Mouse (Mus musculus) left cerebral cortex, postnatal 14 days (tissue): ENCODE data around the gene Prcd. TPM values are rescaled to one million over a fixed set of nuclear protein-coding genes. Genes with fewer than 3 reads are reported as not detected.

Experiments used
- DNase-seq, 2 experiments: peaks; one replicate each; pipeline ENCODE4 v3.0.0; 2021 to 2022; ENCODE audit warnings: low spot score in 2 of 2, mixed read lengths in 1 of 2
- intact Hi-C: fragments of 180-260 bp; cut with DNase I; formaldehyde crosslinking; loops from one replicate; pipeline ENCODE4 v1.15.1; 2025
- total RNA-seq, 2 experiments: library from RNA; stranded (reverse); gene quantifications; 2 replicates each; pipeline ENCODE4 v1.2.3; 2021

Prcd gene
- total RNA-seq, 2 experiments from 2014 or later = 2.8 to 3.0 TPM

GRCm38 (mm10) chr11:116710793-116711192, 57.5 kb downstream of the Prcd start:
- intact Hi-C loops = no loop called here

DNA sequence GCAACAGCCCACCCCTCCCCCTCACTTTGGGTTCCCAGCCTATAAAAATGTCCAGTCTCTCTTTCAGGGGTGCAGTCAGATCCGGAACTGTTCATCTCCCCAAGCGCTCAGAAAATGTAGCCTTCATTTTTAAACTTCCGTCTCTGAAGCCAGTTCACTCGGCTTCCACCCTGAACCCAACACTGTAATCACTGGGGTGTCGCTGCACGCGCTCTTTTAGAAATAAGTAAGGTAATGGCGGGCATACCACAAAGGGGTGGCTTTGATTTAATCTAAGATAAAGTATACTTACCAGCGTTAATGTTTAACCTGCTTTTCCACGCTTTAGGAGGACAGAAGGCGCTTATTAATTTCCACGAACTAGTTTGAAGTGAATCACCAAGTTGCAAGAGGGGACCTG, 60.7 kb downstream of the Prcd start:
- no peak for DNase-seq
- intact Hi-C loops = no loop called here

More at GRCm38 (mm10) chr11:116710793-116711192, 57.5 kb downstream of the Prcd start:
- no peak for DNase-seq

Other genes starting within 250 kb of the Prcd start
- 100 to 1,000 TPM; 228 to 235 TPM for gene Rnf157, start 240.5 kb upstream of the Prcd start, total RNA-seq
- 10 to 100 TPM; 30.1 to 32.0 TPM for gene Ubald2, start 219.4 kb upstream of the Prcd start, total RNA-seq
- not detected for gene Qrich2, start 187.3 kb upstream of the Prcd start, total RNA-seq
- gene Prpsap1, start 159.3 kb upstream of the Prcd start, total RNA-seq = 10 to 100 TPM; 70.6 to 82.9 TPM
- 1 to 10 TPM; 4.7 to 5.9 TPM for gene Sphk1, start 122.6 kb upstream of the Prcd start, total RNA-seq
- 100 to 1,000 TPM; 134 to 139 TPM for gene Ube2o, start 72.1 kb upstream of the Prcd start, total RNA-seq
- gene Aanat, start 67.1 kb upstream of the Prcd start, total RNA-seq = under 1 TPM; 0.34 to 0.35 TPM
- 1 to 10 TPM; 1.5 to 1.9 TPM for gene Rhbdf2, start 26.5 kb upstream of the Prcd start, total RNA-seq
- 10 to 100 TPM; 26.7 to 34.7 TPM for gene Cygb, start 779 bp downstream of the Prcd start, total RNA-seq
- not detected for gene St6galnac1, start 122.0 kb downstream of the Prcd start, total RNA-seq
- gene Mxra7, start 174.5 kb downstream of the Prcd start, total RNA-seq = 10 to 100 TPM; 14.9 to 15.9 TPM
- 10 to 100 TPM; 25.8 to 28.4 TPM for gene Mettl23, start 189.7 kb downstream of the Prcd start, total RNA-seq
- gene Jmjd6, start 189.9 kb downstream of the Prcd start, total RNA-seq = 10 to 100 TPM; 25.4 to 30.2 TPM
- gene Mfsd11, start 198.9 kb downstream of the Prcd start, total RNA-seq = 10 to 100 TPM; 36.9 to 45.9 TPM
- 100 to 1,000 TPM; 161 to 168 TPM for gene Srsf2, start 199.6 kb downstream of the Prcd start, total RNA-seq